Mouse (Mus musculus) B cell, adult 62 days (primary cell): Measurements from ENCODE around the gene Ttc29. TPM values are rescaled to one million over a fixed set of nuclear protein-coding genes. Genes with fewer than 3 reads are reported as not detected.

Experiments used
- total RNA-seq: library from RNA; stranded (reverse); gene quantifications from 4 replicates; pipeline ENCODE4 v1.2.4, GENCODE M21; 2023

Ttc29 gene
- not detected in 4 replicates for total RNA-seq

GRCm38 (mm10) chr8:78213074-78213473 is at the start of gene Ttc29:
TSS of gene Ttc29 (plus strand) at chr8:78213297.

GRCm38 (mm10) chr8:78436071-78436651 is 223.1 kb downstream of the Ttc29 start, which contains the start of gene Pou4f2:
TSS of gene Pou4f2 (minus strand) at chr8:78436645.

Other genes with a start within 250 kb of the Ttc29 start
- not detected in 4 replicates for gene Pou4f2, start 223.3 kb downstream of the Ttc29 start, total RNA-seq